Mouse (Mus musculus) kidney, adult 2 months (tissue): Measurements from ENCODE around the gene Tanc1.

Source experiments
- CTCF ChIP-seq: fragments of 200-500 bp; conservative IDR thresholded peaks from 2 replicates; pipeline ENCODE4 v1.5.1; 2011; ENCODE audit warnings: low read depth, mild to moderate bottlenecking, control low read depth, low read length, moderate library complexity, mixed read lengths; ENCODE audit not compliant: insufficient read depth, insufficient read length
- POLR2A ChIP-seq: fragments of 200-500 bp; IDR thresholded peaks from one replicate; pipeline ENCODE4 v1.6.1; 2011; ENCODE audit warnings: low read depth, low read length, control low read depth

- TF ChIP-seq CTCF (no peak), POLR2A (no peak)
These were observed 130.8 kb downstream of the Tanc1 start for GRCm38 (mm10) chr2:59742500-59743116.
